Mouse (Mus musculus): ENCODE data around the gene Xrcc5.

DNA sequence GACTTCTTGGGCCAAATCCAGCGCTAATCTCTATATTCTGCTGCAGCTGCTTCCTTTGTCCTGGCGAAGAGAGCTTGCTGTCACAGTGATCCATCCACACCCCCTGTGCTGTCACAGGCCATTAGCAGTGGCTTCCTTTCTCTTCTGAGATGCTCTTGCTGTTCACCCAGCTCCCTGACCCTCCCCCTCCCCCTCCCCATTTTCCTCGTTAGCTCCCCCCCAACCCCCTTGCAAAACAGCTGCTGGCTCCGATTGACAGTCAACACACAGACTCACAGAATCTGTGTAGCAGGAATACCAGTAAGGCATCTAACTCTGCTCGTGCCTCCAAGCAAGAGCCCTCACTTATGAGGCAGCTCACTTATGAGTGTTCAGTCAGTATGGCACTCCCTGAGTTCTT lies 20.3 kb upstream of the Xrcc5 start:
- TF ChIP-seq CTCF (IDR thresholded peaks at IDR 0.05; ENCODE audit: low read depth) (no peak), EP300 (IDR thresholded peaks at IDR 0.05; ENCODE audit: low read depth) (no peak)
